Mouse (Mus musculus) liver, postnatal 0 days (tissue): Measurements from ENCODE around the gene Ccl22. TPM values are rescaled to one million over a fixed set of nuclear protein-coding genes. Genes with fewer than 3 reads are reported as not detected.

Experiments
- ATAC-seq: fragments of 200-750 bp; cut with Nextera tagmentation; 2 replicates; pipeline ENCODE4 v1.8.0; 2017; ENCODE audit warnings: mild to moderate bottlenecking, moderate library complexity
- DNase-seq: peaks from one replicate; pipeline ENCODE4 v3.0.0-alpha.2; 2016
- H3K27ac ChIP-seq: fragments of 300-500 bp; sonication (generic); 2 replicates; pipeline ENCODE4 v1.5.1; 2014; ENCODE audit warnings: antibody characterized with exemption, moderate library complexity, mild to moderate bottlenecking, low read depth
- H3K27me3 ChIP-seq: fragments of 300-500 bp; sonication (generic); 2 replicates; pipeline ENCODE4 v1.6.1; 2014; ENCODE audit warnings: low read length, control low read depth, mixed read lengths; ENCODE audit not compliant: insufficient read depth
- H3K36me3 ChIP-seq: fragments of 300-500 bp; sonication (generic); replicated peaks from 2 replicates; pipeline ENCODE4 v1.6.1; 2014; ENCODE audit warnings: mild to moderate bottlenecking, control low read depth, low read length, moderate library complexity, mixed read lengths; ENCODE audit not compliant: insufficient read depth
- H3K4me1 ChIP-seq: fragments of 300-500 bp; sonication (generic); 2 replicates; pipeline ENCODE4 v1.6.1; 2014; ENCODE audit warnings: antibody characterized with exemption, mild to moderate bottlenecking, control low read depth; ENCODE audit not compliant: insufficient read depth
- H3K4me2 ChIP-seq: fragments of 300-500 bp; sonication (generic); 2 replicates; pipeline ENCODE4 v1.6.1; 2014; ENCODE audit warnings: low read depth, mild to moderate bottlenecking, low read length, moderate library complexity, mixed read lengths
- H3K4me3 ChIP-seq: fragments of 300-500 bp; sonication (generic); 2 replicates; pipeline ENCODE4 v1.5.1; 2014; ENCODE audit warnings: low read depth, low read length
- H3K9ac ChIP-seq: fragments of 300-500 bp; sonication (generic); replicated peaks from 2 replicates; pipeline ENCODE4 v1.6.1; 2014; ENCODE audit warnings: mild to moderate bottlenecking, moderate library complexity
- H3K9me3 ChIP-seq: fragments of 300-500 bp; sonication (generic); 2 replicates; pipeline ENCODE4 v1.6.1; 2016; ENCODE audit warnings: mild to moderate bottlenecking, control low read depth, low read length, mixed read lengths
- CTCF ChIP-seq: sonication (generic); IDR thresholded peaks from 2 replicates; pipeline ENCODE4 v1.5.1; 2016; ENCODE audit warnings: antibody characterized with exemption, low read depth
- EP300 ChIP-seq: IDR thresholded peaks from 2 replicates; pipeline ENCODE4 v1.6.1; 2016; ENCODE audit warnings: antibody characterized with exemption, low read depth, mild to moderate bottlenecking
- WGBS: fragments of 180-500 bp; shearing (Covaris S2); extraction: QIAGEN DNeasy Blood & Tissue Kit; methylation state at CpG from one replicate; pipeline ENCODE4 v1.1.7; 2014; ENCODE audit not compliant: insufficient replicate concordance; 5-methylcytosine and 5-hydroxymethylcytosine counted together
- polyA plus RNA-seq: library from polyadenylated mRNA; unstranded; fragments of >200 nt; fragmentation: Nextera tagmentation; extraction: Ambion mirVana; gene quantifications from 2 replicates; pipeline ENCODE4 v1.2.1, GENCODE M21; 2015

Ccl22 gene
- polyA plus RNA-seq, 1 experiment from 2014 or later: 0.28 TPM

- Histone ChIP-seq H3K4me3 (no peak overlapping the region), H3K9me3 (no peaks in the 10 kb centered on the region), H3K27ac (no peak overlapping the region), H3K9ac (no peak overlapping the region), H3K4me1 (peaks cover 19% of the 10 kb centered on the region), H3K27me3 (peaks cover 24% of the 10 kb centered on the region), H3K4me2 (no peak overlapping the region), H3K36me3 (no peaks in the 10 kb centered on the region)
- ATAC-seq (no peak), DNase-seq (no peak)
- TF ChIP-seq EP300 (no peak), CTCF (no peak)
- WGBS: 36% methylated on average over 10 of the region's 10 CpGs
These were observed 33.6 kb downstream of the Ccl22 start for GRCm38 (mm10) chr8:94778895-94779533.

DNA sequence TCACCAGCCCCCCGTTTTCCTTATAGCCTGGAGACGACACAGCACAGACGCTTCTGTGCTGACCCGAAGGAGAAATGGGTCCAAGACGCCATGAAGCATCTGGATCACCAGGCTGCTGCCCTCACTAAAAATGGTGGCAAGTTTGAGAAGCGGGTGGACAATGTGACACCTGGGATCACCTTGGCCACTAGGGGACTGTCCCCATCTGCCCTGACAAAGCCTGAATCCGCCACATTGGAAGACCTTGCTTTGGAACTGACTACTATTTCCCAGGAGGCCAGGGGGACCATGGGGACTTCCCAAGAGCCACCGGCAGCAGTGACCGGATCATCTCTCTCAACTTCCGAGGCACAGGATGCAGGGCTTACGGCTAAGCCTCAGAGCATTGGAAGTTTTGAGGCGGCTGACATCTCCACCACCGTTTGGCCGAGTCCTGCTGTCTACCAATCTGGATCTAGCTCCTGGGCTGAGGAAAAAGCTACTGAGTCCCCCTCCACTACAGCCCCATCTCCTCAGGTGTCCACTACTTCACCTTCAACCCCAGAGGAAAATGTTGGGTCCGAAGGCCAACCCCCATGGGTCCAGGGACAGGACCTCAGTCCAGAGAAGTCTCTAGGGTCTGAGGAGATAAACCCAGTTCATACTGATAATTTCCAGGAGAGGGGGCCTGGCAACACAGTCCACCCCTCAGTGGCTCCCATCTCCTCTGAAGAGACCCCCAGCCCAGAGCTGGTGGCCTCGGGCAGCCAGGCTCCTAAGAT lies 34.3 kb downstream of the Ccl22 start:
- TF ChIP-seq CTCF (no peak), EP300 (no peak)
- H3K27ac ChIP-seq: no peak overlapping the region
- H3K4me3 ChIP-seq: no peak overlapping the region
- no peak overlapping the region for H3K4me2 ChIP-seq
- H3K4me1 ChIP-seq: peaks cover 19% of the 10 kb centered on the region
- H3K27me3 ChIP-seq: peaks cover 18% of the 10 kb centered on the region
- WGBS: 79% methylated on average over 16 of the region's 16 CpGs
- no peaks in the 10 kb centered on the region for H3K9me3 ChIP-seq
- no peaks in the 10 kb centered on the region for H3K36me3 ChIP-seq
- H3K9ac ChIP-seq: no peak overlapping the region
- ATAC-seq: no peak
- no peak for DNase-seq

DNA sequence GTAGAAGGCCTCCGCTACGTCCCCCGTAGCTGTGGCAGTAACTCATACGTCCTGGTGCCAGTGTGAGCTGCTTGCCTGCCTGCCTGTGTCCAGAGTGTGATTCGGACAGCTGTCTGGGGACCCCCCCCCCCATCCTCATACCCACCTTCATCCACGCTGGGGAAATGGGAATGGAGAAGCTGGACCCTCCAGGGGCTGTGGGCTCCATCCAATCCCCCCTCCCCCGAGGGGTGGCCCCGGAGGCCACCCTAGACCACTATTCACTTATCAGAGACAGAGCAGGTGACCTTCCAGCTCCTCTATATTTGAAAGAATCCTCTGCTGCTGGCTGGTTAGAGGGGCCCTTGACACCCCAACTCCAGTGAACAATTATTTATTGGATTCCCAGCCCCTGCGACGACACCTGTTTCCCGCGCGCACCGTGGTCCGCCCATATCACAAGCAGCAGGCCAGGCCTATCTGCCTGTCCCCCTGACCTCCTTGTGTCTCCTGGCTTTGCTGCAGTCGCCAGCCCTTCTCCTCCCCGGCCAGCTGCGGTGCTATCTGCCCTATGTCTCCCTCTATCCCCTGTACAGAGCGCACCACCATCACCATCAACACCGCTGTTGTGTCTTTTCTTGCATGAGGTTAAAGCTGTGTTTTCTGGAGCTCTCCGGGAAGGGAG lies 35.2 kb downstream of the Ccl22 start:
- Histone ChIP-seq H3K36me3 (no peaks in the 10 kb centered on the region), H3K9ac (no peak overlapping the region)
- no peak for ATAC-seq

GRCm38 (mm10) chr8:94781155-94781837 lies 35.9 kb downstream of the Ccl22 start:
- ATAC-seq (no peak), DNase-seq (no peak)
- H3K9me3 ChIP-seq: no peaks in the 10 kb centered on the region
- peaks cover 4% of the 10 kb centered on the region; the same call in 1 of the 2 replicates for H3K27me3 ChIP-seq
- H3K4me2 ChIP-seq: no peak overlapping the region
- H3K9ac ChIP-seq: no peak overlapping the region; the same call in 1 of the 2 replicates
- peaks cover 21% of the 10 kb centered on the region for H3K4me1 ChIP-seq
- H3K36me3 ChIP-seq: no peaks in the 10 kb centered on the region
- H3K4me3 ChIP-seq: no peak overlapping the region
- no peak overlapping the region for H3K27ac ChIP-seq
- WGBS: 60% methylated on average over 7 of the region's 7 CpGs
- TF ChIP-seq CTCF (no peak), EP300 (no peak)

More for the DNA sequence above, 35.2 kb downstream of the Ccl22 start:
- H3K27ac ChIP-seq: no peak overlapping the region
- H3K4me1 ChIP-seq: peaks cover 19% of the 10 kb centered on the region
- 72% methylated on average over 21 of the region's 21 CpGs for WGBS
- no peak overlapping the region for H3K4me3 ChIP-seq
- H3K27me3 ChIP-seq: peaks cover 11% of the 10 kb centered on the region
- no peak for DNase-seq
- no peak overlapping the region for H3K4me2 ChIP-seq
- TF ChIP-seq CTCF (no peak), EP300 (no peak)
- no peaks in the 10 kb centered on the region for H3K9me3 ChIP-seq

DNA sequence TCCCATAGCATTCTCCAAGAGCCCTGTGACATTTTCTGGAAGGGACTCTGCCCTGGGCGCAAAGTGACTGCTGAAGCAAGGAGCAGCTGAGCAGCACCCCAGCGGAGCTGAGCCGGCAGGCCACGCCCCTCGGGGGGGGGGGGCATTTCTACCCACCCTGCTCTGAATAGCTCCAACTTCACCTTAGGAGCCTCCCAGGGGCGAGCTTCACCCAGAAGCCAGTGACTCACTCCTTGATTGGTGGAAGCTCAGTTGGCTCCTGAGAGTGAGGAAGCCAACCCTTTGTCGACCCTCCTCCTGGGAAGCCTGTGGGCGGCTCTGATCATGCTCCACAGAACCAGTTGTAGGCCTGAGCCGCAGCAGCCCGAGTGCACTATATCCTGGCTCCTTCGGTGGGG lies 36.4 kb downstream of the Ccl22 start:
- no peak overlapping the region for H3K4me3 ChIP-seq
- H3K4me2 ChIP-seq: no peak overlapping the region
- peak; percentile 35 for DNase-seq
- H3K9ac ChIP-seq: no peak overlapping the region
- TF ChIP-seq CTCF (no peak), EP300 (no peak)
- ATAC-seq: no peak
- WGBS: 22% methylated on average over 11 of the region's 11 CpGs
- H3K27ac ChIP-seq: no peak overlapping the region
- no peaks in the 10 kb centered on the region for H3K36me3 ChIP-seq
- H3K4me1 ChIP-seq: peaks cover 23% of the 10 kb centered on the region
- H3K9me3 ChIP-seq: no peaks in the 10 kb centered on the region
- peaks cover 4% of the 10 kb centered on the region; the same call in 1 of the 2 replicates for H3K27me3 ChIP-seq

GRCm38 (mm10) chr8:94783890-94784289 lies 38.5 kb downstream of the Ccl22 start:
- Histone ChIP-seq H3K4me1 (peaks cover 22% of the 10 kb centered on the region), H3K27ac (no peak overlapping the region), H3K4me3 (no peak overlapping the region), H3K9me3 (no peaks in the 10 kb centered on the region), H3K36me3 (no peaks in the 10 kb centered on the region), H3K27me3 (no peaks in the 10 kb centered on the region), H3K9ac (no peak overlapping the region), H3K4me2 (no peak overlapping the region)
- no peak for DNase-seq
- no peak for ATAC-seq
- 38% methylated on average over 4 of the region's 4 CpGs for WGBS
- TF ChIP-seq EP300: no peak
- no peak for TF ChIP-seq CTCF
